Mouse (Mus musculus) adrenal gland, adult 10 weeks (tissue): ENCODE results near the gene Obp1b. TPM values are rescaled to one million over a fixed set of nuclear protein-coding genes. Genes with fewer than 3 reads are reported as not detected.

ENCODE experiments used
- polyA plus RNA-seq: library from polyadenylated mRNA; stranded (reverse); fragments of 350-450 nt; fragmentation: Illumina TruSeq; extraction: RNeasy Lipid Tissue Mini Kit (QIAGEN cat#74804); gene quantifications from one replicate; pipeline ENCODE4 v1.2.3, GENCODE M21; 2014; ENCODE audit warnings: low read depth, low replicate concordance

The Obp1b gene
- not detected for polyA plus RNA-seq

GRCm38 (mm10) chrX:78186477-78186876 lies at the start of gene Obp1b:
TSS of gene Obp1b (plus strand) at chrX:78186777.

Other genes with a start within 250 kb of the Obp1b start
- gene Obp1a, start 95.4 kb upstream of the Obp1b start, polyA plus RNA-seq, result not detected
- gene Gm5938, start 61.3 kb upstream of the Obp1b start, polyA plus RNA-seq, result not detected
- gene Gm14743, start 59.1 kb downstream of the Obp1b start, polyA plus RNA-seq, result not detected
- gene 4930480E11Rik, start 182.9 kb downstream of the Obp1b start, polyA plus RNA-seq, result not detected